Mouse (Mus musculus) telencephalon, adult 2 months (tissue): ENCODE data around the gene Spata20.
A peak's percentile ranks its signal among the peaks of the same experiment; 100 is the strongest.

Source experiments
- DNase-seq: peaks from one replicate; pipeline ENCODE4 v3.0.0-alpha.2; 2011; ENCODE audit warnings: low read depth, low spot score

Gene Spata20

DNA sequence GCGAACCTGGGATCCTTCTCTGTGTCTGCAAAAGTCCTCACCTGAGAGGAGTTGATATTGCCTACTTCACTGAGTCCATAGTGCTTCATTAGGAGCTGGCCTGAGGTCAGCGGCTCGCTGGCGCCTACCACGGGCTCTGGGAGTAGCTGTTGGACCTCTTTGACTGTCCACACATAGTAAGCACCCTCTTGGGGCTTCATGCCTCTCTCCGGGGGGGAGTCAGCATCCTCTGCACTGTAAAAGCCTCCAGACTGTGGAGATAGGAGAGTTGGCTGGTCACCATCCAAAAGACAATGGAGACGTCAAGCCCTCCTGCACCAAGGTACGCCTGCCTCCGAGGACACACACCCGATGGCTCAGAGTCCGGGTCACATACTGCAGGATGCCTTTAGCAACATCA is 3.2 kb downstream of the Spata20 start:
- no peak for DNase-seq

GRCm38 (mm10) chr11:94481963-94482362 is 4.0 kb downstream of the Spata20 start:
- DNase-seq: no peak

DNA sequence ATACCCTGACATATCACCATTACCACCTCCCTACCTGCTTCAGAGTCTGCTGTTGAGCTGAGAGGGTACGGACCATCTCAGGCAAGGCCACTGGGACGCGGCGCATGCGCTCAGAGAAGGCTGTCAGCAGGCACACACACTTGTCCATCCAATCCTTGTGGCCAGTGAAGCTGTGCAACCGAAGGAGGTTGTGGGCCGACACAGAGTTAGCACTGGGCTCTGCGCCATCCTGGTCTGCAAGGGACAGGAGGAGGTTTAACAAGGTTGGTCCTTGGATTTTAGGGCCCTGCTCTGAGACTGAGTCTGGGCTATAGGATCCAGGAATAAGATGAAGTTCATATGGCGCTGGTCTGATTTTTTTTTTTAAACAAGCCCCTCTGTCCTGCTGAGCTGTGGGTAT is 5.6 kb downstream of the Spata20 start:
- DNase-seq: no peak

GRCm38 (mm10) chr11:94477651-94478050 is 8.3 kb downstream of the Spata20 start:
- DNase-seq: no peak

GRCm38 (mm10) chr11:94475722-94476121 is 10.3 kb downstream of the Spata20 start:
- no peak for DNase-seq

DNA sequence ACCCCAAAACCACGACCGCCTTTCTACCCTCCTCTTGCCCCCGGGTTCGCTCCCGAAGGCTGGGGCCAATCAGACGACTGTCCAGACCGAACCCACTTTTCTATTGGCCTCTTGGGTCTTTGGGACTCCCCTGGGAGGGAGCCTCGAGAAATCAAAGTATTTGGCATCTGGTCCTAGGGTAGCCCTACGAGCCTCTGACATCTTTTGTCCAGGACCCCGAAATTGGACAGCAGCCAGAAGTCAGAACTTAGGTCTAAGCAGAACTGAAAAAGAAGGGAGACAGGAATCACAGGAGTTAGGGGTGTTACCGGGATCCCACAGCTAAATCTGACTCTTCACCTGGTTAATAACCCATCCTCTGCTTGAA is 11.5 kb downstream of the Spata20 start:
- no peak for DNase-seq

GRCm38 (mm10) chr11:94473707-94474543 is 12.1 kb downstream of the Spata20 start, which contains the start of gene Cacna1g:
TSS of gene Cacna1g (minus strand) at chr11:94474198.
- DNase-seq: peak; percentile 80

- DNase-seq: no peak
Observed at GRCm38 (mm10) chr11:94472916-94473706, 12.9 kb downstream of the Spata20 start.

GRCm38 (mm10) chr11:94472585-94472915 is 13.4 kb downstream of the Spata20 start:
- no peak for DNase-seq

- DNase-seq: no peak
Observed at GRCm38 (mm10) chr11:94471740-94472584, 14.0 kb downstream of the Spata20 start.

GRCm38 (mm10) chr11:94470391-94470790 is 15.6 kb downstream of the Spata20 start:
- no peak for DNase-seq

DNA sequence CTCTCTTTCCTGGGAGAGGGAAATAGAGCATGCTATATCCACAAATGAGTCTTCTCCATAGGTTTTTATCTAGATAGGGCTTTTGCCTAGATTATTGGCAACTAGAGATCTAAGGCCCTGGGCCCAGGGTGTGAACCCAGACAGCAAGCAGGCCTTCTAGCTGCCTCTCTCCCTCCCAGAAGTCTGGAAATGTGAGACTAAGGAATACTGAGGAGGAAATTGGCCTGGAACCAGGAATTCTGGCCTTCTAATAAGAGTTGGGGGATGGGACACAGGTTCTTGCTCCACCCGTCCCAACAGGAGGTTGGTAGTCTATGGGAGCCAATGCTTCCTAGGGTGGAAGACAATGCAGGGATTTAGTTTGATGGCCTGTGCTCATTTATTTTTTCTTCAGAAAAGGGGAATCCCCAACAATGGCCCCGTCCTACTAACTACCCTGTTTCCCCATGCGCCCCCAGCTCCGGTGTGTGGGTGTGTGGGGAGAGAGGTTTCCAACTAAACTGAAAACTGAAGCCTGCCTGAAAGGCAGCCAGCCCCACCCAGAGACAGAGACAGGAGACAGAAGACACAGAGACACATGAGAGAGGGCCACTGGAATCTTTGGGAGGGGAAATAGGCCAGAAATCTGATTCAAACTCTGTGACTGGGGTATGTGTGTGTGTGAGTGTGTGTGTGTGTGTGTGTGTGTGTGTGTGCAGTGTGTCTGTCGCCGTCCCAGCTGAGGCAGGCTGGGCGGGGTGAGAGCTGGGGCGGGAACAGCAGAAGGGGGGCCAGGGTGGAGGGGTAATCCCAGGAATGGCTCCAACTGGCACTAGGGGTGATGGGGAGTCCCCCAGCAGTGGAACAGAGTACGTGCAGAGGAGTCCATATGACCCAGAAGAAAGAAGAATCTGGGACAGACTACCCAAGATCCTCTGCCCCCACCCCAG is 16.6 kb downstream of the Spata20 start:
- no peak for DNase-seq

DNA sequence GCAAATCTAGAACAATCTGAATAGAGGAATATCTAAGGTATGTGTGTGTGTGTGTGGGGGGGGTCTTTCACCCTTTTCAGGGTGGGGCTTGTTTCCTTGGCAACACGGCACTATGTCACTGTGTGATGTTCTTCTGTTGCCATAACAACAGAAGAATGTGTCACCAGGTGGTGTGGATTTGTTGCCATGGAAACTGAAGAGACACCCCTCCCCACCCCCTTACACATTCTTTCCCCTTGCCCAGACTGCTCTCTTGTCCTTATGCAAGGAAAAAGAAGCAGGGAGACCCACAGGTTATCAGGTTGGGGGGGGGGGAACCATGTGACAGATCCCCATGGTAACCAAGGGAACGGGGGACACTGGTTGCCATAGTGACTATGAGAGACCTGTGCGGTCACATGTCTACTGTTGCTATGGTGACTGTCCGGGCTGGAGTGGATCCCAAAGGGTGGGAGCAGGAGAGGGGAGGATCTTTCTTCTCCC is 17.4 kb downstream of the Spata20 start:
- DNase-seq: peak; percentile 82

DNA sequence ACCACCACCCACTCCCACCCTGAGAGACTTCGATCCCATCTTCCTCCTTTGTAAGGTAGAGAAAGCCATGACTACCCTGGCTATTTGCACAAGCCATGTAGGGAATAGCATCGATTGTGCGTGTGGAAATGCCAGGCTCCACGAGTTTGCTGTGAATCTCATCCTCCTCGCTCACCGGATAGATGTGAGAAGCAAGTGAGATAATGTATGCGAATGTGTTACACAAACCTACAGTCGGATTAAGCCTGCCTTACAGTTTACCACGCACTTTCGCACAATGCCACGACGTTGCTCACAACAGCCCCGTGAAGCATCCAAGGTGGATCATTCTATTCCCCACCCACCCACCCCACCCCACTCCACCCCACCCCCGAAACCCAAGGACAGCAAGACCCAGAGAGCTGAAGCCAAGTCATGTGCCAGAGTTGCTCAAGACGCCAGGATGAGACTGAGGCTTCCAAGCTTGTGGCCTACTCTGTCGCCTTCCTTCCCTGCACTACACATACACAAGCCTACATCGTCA is 19.6 kb downstream of the Spata20 start:
- no peak for DNase-seq

DNA sequence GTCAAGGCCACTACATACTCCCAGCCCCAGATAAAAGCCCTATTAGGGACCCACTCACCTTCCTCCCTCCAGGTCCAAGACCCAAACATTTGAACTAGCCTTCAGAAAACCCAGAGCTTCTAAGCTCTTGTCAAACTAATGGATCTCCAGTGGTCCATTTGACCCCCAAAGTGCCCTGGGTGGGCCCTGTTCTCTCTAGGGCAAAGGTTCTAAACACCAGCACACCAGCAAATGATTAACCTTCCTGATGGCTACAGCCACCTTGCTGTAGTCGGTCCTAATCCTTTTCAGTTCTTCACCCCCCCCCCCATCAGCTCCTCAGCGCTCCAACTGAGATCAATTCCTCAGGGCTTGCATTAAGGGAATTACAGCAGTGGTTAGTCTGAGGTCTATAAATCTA is 21.8 kb downstream of the Spata20 start:
- no peak for DNase-seq

- no peak for DNase-seq
Observed at GRCm38 (mm10) chr11:94461856-94462255, 24.1 kb downstream of the Spata20 start.

DNA sequence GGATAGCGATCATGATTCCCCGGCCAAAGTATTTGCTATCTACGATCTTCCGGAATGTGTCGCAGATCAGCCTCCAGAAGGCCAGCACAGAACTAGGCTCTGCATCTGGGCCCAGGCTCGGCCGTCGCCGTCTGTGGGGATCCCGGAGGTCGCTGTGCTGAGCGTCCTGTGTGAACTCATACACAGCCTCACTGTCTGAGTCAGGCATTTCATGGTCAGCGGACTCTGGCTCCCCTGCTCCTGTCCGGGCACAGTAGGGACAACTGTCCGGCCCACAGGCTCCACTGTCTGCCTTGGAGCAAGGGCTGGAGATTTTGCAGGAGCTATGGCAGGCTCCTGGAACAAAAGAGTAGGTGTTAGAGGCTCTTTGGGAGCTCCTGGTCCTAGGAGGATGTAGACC is 29.0 kb downstream of the Spata20 start:
- no peak for DNase-seq

DNA sequence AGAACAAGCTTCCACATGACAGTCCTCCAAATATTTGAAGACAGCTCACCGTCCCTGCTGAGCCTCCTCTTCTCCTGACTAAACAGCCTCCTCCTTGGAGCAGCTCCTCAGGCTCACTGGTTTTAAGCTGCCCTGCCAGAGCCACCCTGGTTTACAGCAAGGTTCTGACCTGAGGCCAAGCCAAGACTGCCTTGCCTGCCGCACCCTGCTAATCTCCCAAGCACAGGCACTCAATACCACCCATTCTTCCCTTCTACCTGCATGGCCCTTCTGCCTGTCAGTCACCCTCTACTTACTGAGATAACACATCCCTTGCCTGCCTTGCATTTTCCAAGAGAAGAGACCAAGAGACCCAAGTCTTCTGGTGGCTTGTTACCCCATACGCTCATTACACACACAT is 29.6 kb downstream of the Spata20 start:
- no peak for DNase-seq

DNA sequence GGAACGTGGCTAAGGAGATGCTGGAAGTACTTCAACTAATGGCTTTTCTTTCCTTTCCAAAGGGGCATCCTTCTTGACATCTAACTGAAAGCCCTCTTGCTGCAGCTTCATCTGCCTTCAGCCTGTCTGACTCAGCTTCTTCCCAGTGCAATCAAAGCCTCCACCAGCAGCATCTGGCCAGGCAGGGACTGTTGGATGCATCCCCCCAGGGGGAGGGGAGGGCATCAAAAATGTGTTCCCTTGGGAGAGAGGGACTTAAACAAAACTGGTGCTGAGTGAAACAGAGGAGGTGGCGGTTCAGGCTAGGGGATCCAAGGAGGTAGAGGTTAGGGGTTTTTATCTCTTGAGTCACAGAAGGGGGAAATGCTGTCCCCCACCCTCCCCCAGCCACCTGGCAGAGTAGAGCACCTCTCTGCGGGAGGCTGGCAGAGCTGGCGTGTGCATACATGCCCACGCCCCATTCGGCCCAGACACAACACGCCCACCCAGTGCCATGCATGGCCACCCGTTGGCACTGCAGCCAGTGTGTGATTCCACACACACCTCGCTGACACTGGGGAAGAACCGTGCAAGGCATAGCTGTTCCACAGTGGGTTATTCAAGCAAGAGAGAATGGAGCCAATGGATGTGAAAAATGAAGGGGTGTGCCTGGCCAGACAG is 30.7 kb downstream of the Spata20 start:
- no peak for DNase-seq

DNA sequence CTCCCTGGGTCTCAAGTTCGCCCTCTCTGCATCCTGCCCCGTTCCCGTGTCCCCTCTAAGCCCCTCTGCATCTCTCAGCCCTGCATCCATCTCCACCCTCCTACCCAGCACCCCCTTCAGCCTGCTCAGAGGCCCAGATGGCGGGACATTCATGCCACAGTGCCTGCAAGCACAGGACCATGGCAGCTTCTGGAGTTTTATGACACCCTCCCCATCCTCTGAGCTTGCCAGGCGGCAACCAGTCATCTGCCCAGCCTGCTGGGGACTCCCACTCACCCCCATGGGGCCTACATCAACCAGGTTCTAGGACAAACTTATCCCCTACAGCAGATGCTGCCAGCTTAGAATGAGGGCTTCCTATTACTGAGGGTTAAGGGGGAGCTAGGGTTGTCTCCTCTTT is 31.2 kb downstream of the Spata20 start:
- peak; percentile 64 for DNase-seq
